Mouse (Mus musculus): ENCODE measurements around the gene Necap2. TPM values are rescaled to one million over a fixed set of nuclear protein-coding genes. Genes with fewer than 3 reads are reported as not detected.
A peak's percentile ranks its signal among the peaks of the same experiment; 100 is the strongest.

Necap2 gene
- polyA plus RNA-seq, 1 experiment from 2014 or later: 50.6 TPM

- Histone ChIP-seq H3K4me1 (replicated peaks) (peaks cover 22% of the 10 kb centered on the region), H3K9me3 (no peaks in the 10 kb centered on the region), H3K9ac (no peak overlapping the region), H3K4me3 (no peak overlapping the region), H3K27ac (replicated peaks) (no peak overlapping the region), H3K4me2 (no peak overlapping the region), H3K36me3 (peaks cover 67% of the 10 kb centered on the region), H3K27me3 (no peaks in the 10 kb centered on the region)
- ATAC-seq (ENCODE audit: low FRiP score, low read depth): no peak
- WGBS: 56% methylated on average over 4 of the region's 4 CpGs
These were observed 8.4 kb downstream of the Necap2 start for GRCm38 (mm10) chr4:141069731-141070130.

GRCm38 (mm10) chr4:141068655-141069054 lies 9.5 kb downstream of the Necap2 start:
- no peak for ATAC-seq (ENCODE audit: low FRiP score, low read depth)
- Histone ChIP-seq H3K4me3 (no peak overlapping the region), H3K9ac (no peak overlapping the region), H3K4me1 (replicated peaks) (peaks cover 16% of the 10 kb centered on the region), H3K9me3 (no peaks in the 10 kb centered on the region), H3K36me3 (peaks cover 63% of the 10 kb centered on the region), H3K27me3 (no peaks in the 10 kb centered on the region), H3K4me2 (no peak overlapping the region), H3K27ac (replicated peaks) (no peak overlapping the region)
- WGBS: 94% methylated on average over 8 of the region's 8 CpGs

GRCm38 (mm10) chr4:141067516-141068046 lies 10.6 kb downstream of the Necap2 start:
- 81% methylated on average over 9 of the region's 9 CpGs for WGBS
- Histone ChIP-seq H3K27me3 (no peaks in the 10 kb centered on the region), H3K27ac (replicated peaks) (peak overlapping the region; percentile 49; the same call in 1 of the 2 replicates), H3K36me3 (peaks cover 53% of the 10 kb centered on the region), H3K4me2 (no peak overlapping the region), H3K4me1 (replicated peaks) (peaks cover 16% of the 10 kb centered on the region), H3K9ac (no peak overlapping the region), H3K4me3 (no peak overlapping the region), H3K9me3 (no peaks in the 10 kb centered on the region)
- ATAC-seq (ENCODE audit: low FRiP score, low read depth): no peak

- 65% methylated on average over 12 of the region's 12 CpGs for WGBS
- no peaks in the 10 kb centered on the region for H3K9me3 ChIP-seq
- H3K4me2 ChIP-seq: no peak overlapping the region
- peaks cover 47% of the 10 kb centered on the region for H3K36me3 ChIP-seq
- H3K27me3 ChIP-seq: no peaks in the 10 kb centered on the region
- peak overlapping the region; percentile 49 for H3K27ac ChIP-seq (replicated peaks)
- no peak overlapping the region for H3K4me3 ChIP-seq
- no peak for ATAC-seq (ENCODE audit: low FRiP score, low read depth)
- H3K4me1 ChIP-seq (replicated peaks): peaks cover 16% of the 10 kb centered on the region
- no peak overlapping the region for H3K9ac ChIP-seq
These were observed 11.2 kb downstream of the Necap2 start for GRCm38 (mm10) chr4:141066709-141067515.

DNA sequence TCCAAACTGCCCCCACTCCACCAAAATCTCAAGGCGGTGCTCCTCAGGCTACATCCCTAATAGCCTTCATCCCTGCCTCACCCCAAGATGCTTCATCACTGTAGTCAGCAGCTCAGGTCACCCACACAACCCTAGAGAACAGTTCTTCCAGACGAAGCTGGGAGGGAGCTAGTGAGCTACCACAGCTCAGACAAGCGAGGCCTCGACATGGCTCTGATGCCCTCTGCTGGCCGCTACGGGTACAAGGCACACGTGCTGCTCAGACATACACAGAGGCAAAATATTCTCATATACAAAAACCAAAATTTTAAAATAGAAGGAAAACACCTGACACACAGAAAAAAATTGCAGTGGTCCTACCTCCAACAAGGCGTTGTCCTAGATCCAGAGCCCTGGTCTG lies 13.0 kb downstream of the Necap2 start:
- H3K27ac ChIP-seq (replicated peaks): 0 out of 2 replicates have a peak overlapping the region, but pooled peaks have one; percentile 10
- no peak for ATAC-seq (ENCODE audit: low FRiP score, low read depth)
- WGBS: 3% methylated on average over 8 of the region's 8 CpGs

GRCm38 (mm10) chr4:141064104-141064659 lies 14.0 kb downstream of the Necap2 start:
- no peaks in the 10 kb centered on the region for H3K27me3 ChIP-seq
- H3K9me3 ChIP-seq: no peaks in the 10 kb centered on the region
- ATAC-seq (ENCODE audit: low FRiP score, low read depth): no peak
- H3K9ac ChIP-seq: no peak overlapping the region
- H3K4me1 ChIP-seq (replicated peaks): peaks cover 31% of the 10 kb centered on the region
- 84% methylated on average over 4 of the region's 4 CpGs for WGBS
- peaks cover 29% of the 10 kb centered on the region for H3K36me3 ChIP-seq
- H3K27ac ChIP-seq (replicated peaks): no peak overlapping the region
- H3K4me2 ChIP-seq: no peak overlapping the region
- no peak overlapping the region for H3K4me3 ChIP-seq

More for the DNA sequence above, 13.0 kb downstream of the Necap2 start:
- Histone ChIP-seq H3K36me3 (peaks cover 36% of the 10 kb centered on the region), H3K4me2 (no peak overlapping the region), H3K9ac (no peak overlapping the region), H3K27me3 (no peaks in the 10 kb centered on the region), H3K4me3 (no peak overlapping the region), H3K4me1 (replicated peaks) (peaks cover 22% of the 10 kb centered on the region), H3K9me3 (no peaks in the 10 kb centered on the region)

DNA sequence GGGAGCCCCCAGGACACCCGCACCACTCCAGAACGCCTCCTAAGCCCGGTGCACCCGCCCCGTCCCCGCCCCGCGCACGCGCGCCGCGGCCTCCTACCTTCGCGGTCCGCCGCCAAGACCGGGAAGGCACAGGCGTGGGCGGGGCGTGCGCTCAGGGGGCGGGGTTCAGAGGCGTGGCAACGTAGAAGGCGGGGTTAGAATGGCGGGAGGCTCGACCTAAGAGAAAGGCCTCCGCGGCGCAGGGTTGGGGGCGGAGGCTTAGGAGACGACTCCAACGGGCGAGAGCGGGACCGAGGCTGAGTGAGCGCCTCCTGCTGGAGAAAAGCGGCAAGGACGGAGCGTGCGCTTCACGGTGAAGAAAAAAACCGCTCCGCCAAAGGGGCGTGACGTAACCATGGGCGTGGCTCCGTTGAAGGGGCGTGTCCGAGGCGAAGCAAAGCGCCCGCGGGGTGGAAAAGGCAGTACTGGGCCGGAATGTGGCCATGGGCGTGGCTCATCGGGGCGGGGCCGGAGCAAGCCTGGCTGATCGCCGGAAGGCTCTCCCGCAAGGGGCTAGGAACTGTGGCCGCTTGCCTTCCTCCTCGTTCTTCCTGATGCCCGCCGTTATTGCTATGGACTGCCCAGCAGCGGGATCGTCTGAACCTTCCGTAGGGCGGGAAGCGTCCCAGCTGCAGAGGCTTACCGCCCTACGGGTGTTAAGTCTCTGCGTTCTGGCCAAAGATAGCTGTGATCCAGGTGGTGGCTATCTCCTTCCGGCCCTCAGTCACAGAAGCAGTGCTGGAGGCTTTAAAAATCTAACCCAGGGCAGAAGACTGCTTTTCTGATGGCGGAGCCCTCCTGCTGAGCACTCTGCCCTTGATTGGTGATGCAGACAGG lies 17.5 kb downstream of the Necap2 start, which contains the start of gene Crocc:
Gene Crocc (minus strand): TSS at position 125 of the 876 bp plus-strand sequence.
- Histone ChIP-seq H3K4me2 (peak within 1 kb of the TSS; percentile 77), H3K27ac (replicated peaks) (peak within 1 kb of the TSS; percentile 86), H3K4me1 (replicated peaks) (peaks cover 21% of the 10 kb centered on the region), H3K9me3 (no peaks in the 10 kb centered on the region), H3K9ac (peak within 1 kb of the TSS; percentile 63), H3K36me3 (peaks cover under 1% of the 10 kb centered on the region; the same call in 1 of the 2 replicates), H3K4me3 (peak within 1 kb of the TSS; percentile 55), H3K27me3 (no peaks in the 10 kb centered on the region)
- ATAC-seq (ENCODE audit: low FRiP score, low read depth): peak; percentile 94
- WGBS: under 1% methylated on average over 77 of the region's 77 CpGs

DNA sequence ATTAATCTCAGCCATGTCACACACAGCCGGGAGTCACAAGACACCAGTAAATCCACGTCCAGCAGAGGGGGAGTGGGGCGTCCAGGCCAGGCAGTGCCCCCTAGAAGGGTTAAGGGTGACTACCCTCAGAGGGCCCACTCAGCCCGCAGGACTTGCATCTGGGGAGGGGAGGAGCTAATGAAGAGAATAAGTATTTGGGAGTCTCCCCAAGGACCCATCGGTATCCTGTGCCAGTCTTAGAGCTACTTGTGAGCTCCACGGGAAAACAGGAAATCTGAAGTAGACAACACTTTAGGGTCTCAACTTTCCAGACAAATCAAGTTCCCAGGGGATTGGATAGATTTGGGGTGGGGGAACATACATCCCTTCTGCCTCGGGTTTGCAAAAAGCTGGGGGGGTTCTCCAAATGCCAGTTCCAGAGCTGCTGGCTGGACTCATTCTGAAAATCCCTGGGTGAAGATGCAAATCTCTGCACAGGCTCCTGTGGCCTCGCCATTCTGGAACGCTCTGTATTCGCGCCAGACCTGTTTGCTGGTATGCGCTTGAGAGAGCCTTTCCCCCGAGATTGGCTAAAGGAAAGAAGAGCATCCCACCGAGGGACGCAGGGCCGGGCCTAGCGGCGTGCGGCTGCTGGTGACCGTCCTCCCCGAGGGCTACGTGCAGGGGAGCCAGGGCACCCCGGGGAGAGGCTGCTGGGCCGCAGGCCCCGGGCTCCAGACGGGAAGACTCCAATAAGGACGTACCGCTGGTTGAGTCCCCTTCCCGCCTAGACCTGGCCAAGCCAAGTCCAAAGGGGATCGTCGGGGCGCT lies 18.3 kb downstream of the Necap2 start:
- no peaks in the 10 kb centered on the region for H3K27me3 ChIP-seq
- peak overlapping the region; percentile 77 for H3K4me2 ChIP-seq
- 1% methylated on average over 32 of the region's 32 CpGs for WGBS
- peak overlapping the region; percentile 63 for H3K9ac ChIP-seq
- peaks cover 21% of the 10 kb centered on the region for H3K4me1 ChIP-seq (replicated peaks)
- H3K9me3 ChIP-seq: no peaks in the 10 kb centered on the region
- H3K4me3 ChIP-seq: peak overlapping the region; percentile 55
- no peak; the same call in 1 of the 2 replicates for ATAC-seq (ENCODE audit: low FRiP score, low read depth)
- H3K27ac ChIP-seq (replicated peaks): peak overlapping the region; percentile 86
- H3K36me3 ChIP-seq: no peaks in the 10 kb centered on the region

DNA sequence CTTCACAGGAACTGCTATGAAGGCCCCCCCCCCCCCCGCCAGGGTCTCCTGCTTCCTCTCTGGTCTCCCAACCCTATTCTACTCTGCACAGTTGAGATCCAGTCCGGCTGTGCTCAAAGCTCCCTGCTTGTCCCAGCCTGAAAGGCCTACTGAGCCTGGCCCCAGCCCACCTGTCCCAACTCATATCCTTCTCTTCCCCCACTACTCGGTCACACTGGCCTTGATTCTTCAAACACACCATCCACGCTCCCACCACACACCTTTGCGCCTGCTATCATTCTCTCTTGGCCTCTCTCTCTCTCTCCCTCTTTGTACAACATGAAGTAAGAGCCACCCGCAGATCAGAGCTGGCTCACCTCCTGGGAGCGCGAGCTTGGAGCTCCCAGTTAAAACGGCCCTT lies 19.3 kb downstream of the Necap2 start:
- H3K27ac ChIP-seq (replicated peaks): no peak overlapping the region
- 81% methylated on average over 9 of the region's 9 CpGs for WGBS
- H3K9ac ChIP-seq: no peak overlapping the region
- no peak for ATAC-seq (ENCODE audit: low FRiP score, low read depth)
- peaks cover 27% of the 10 kb centered on the region for H3K4me1 ChIP-seq (replicated peaks)
- no peak overlapping the region for H3K4me3 ChIP-seq
- peak overlapping the region; percentile 77; the same call in 1 of the 2 replicates for H3K4me2 ChIP-seq
- no peaks in the 10 kb centered on the region for H3K36me3 ChIP-seq
- H3K9me3 ChIP-seq: no peaks in the 10 kb centered on the region
- no peaks in the 10 kb centered on the region for H3K27me3 ChIP-seq

DNA sequence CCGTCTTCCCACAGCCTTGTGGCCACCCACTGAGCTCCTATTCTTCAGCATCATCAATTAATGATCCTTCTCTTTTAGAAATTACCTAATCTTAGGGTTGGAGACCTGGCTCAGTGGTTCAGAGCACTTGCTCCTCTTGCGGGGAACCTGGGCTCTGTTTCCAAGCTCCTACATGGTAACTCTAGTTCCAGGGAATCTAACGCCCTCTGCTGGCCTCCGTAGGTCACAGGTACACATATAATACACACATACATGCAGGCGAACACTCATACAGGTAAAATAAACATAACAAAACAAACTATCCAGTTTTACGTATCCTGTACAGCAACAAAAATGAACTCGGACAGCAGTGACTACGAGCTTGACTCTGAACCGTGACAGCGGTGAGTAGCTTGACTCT lies 21.2 kb downstream of the Necap2 start:
- no peak overlapping the region for H3K9ac ChIP-seq
- no peaks in the 10 kb centered on the region for H3K9me3 ChIP-seq
- H3K4me2 ChIP-seq: no peak overlapping the region
- no peaks in the 10 kb centered on the region for H3K36me3 ChIP-seq
- no peak overlapping the region for H3K4me3 ChIP-seq
- peaks cover 42% of the 10 kb centered on the region for H3K4me1 ChIP-seq (replicated peaks)
- no peak for ATAC-seq (ENCODE audit: low FRiP score, low read depth)
- no peaks in the 10 kb centered on the region for H3K27me3 ChIP-seq
- no peak overlapping the region for H3K27ac ChIP-seq (replicated peaks)
- 94% methylated on average over 10 of the region's 10 CpGs for WGBS
